ENCODE assay signal across 2 mouse cellular contexts in genomic region chr2:73557061-73557460, GRCm38 (mm10). TPM values are rescaled to one million over a fixed set of nuclear protein-coding genes. Genes with fewer than 3 reads are reported as not detected.
"Had no signal": no experiment of that assay in that cellular context is flagged by ENCODE, and none has a peak within 500 bp of the region (broad histone marks: within the 10 kb centered on the region; RNA-seq: fewer than 3 reads in every experiment).

No protein-coding gene starts in this region.

RNA-seq across cellular contexts. Expression of gene Chrna1, which starts 23.1 kb away (rescaled TPM):
- polyA plus RNA-seq: liver, adult 2 months; macrophage had no signal
